Mouse (Mus musculus) thymus, adult 2 months (tissue): ENCODE data around the gene Slc39a7.

ENCODE experiments used
- CTCF ChIP-seq: fragments of 200-500 bp; IDR thresholded peaks from 2 replicates; pipeline ENCODE4 v1.5.1; 2012; ENCODE audit warnings: mild to moderate bottlenecking, control low read depth, low read length, moderate library complexity, borderline replicate concordance; ENCODE audit not compliant: control insufficient read depth, poor library complexity, insufficient read depth; ENCODE audit errors: extremely low read depth
- POLR2A ChIP-seq: fragments of 200-500 bp; IDR thresholded peaks from 2 replicates; pipeline ENCODE4 v1.6.1; 2012; ENCODE audit warnings: mild to moderate bottlenecking, low read length, control low read depth, moderate library complexity; ENCODE audit not compliant: control insufficient read depth, poor library complexity, insufficient read depth; ENCODE audit errors: extremely low read depth

DNA sequence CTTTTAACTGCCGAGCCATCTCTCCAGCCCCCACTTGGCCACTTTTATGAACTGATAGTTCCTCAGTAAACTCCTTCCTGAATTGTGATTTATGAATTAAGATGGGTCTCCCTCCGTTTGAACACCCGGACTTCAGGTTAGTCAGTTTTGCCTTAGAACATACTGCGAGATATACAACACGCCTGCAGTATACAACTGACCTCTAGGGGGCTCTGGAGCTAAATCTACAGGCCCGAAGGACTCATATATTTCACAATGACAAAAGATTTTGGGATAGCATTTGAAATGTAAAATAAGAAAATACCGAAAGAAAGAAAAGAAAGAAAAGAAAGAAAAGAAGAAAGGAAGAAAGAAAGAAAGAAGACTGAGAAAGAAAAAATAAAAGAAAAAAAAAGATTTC, 43.8 kb upstream of the Slc39a7 start:
- no peak for TF ChIP-seq CTCF
- TF ChIP-seq POLR2A: no peak
